Mouse (Mus musculus) embryo, embryonic 11 days (tissue): ENCODE results near the gene Slc23a4.

Experiments
- DNase-seq: peaks from one replicate; pipeline ENCODE4 v3.0.0-alpha.2; 2015

The Slc23a4 gene

DNA sequence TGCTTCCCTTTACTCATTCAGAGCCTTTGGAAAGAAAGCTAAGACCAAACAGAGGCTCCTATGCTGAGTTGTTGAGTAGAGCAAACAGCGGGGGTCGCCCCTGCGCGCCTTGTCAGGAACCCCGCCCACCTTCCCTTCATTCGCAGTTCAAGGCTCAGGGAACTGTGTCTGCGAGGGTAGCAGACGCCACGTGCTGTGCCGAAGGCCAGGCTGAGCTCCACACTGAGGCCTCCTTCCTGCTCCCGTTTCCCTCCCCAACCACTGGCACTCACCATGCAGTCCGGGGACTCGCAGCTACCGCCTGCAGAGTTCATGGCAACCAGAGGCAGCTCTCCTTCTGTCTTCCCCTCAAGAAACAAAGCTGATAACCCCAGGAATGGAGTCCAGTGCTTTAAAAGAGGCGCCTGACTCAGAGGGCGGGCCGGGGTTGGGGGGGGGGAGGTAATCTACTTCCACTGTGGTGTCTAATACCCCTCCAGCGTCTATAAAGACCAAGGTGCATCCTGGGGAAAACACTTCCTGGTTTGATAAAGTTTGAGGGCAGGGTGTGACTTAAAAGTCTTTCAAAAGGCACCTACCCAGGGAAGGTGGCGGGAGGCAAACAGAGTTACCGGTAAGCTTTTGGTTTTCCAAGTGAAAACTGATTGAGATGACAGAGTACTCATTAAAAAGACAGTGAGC lies at the start of gene Slc23a4:
Gene Slc23a4, minus strand, starts transcription at position 324 of the 681 bp plus-strand sequence.
- DNase-seq, result peak; percentile 61

GRCm38 (mm10) chr6:35033341-35033740 lies 45.1 kb upstream of the Slc23a4 start:
- DNase-seq, result no peak

DNA sequence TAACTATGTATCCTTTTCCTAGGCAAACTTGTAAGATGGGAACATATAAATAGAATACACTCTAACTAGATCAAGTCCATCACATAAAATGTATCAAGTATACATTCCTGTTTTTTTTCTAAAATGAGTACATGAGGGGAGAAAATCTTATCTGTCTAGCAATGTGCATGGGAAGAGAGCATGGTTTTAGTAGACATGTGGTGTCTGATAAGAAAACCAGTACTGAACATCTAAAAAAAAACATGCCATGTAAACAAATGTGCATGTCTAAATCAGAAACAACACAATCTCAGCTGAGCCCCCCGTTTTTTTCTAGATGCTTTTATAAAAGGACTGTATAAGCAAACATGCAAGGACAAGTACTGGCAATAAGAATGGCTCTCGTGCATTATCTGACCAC lies 44.5 kb upstream of the Slc23a4 start:
- no peak for DNase-seq

DNA sequence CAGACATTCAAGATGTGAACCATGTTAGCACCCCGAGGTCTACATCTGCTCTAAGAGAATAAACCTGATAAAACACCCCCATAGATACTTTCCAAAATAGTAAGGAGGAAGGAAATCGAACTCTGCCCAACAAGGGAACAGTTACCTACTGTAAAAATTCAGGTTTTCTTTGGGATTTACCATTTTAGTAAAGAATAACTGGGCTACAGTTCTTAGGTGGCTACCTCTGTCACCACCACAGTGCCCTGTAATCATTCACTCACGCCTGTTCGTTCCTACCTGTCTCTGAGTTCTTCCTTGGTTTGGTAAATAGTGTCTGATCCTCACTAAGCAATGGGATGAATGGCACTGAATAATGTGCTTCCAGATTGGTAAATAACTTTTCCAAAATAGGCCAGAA lies 42.6 kb upstream of the Slc23a4 start:
- DNase-seq, result no peak

DNA sequence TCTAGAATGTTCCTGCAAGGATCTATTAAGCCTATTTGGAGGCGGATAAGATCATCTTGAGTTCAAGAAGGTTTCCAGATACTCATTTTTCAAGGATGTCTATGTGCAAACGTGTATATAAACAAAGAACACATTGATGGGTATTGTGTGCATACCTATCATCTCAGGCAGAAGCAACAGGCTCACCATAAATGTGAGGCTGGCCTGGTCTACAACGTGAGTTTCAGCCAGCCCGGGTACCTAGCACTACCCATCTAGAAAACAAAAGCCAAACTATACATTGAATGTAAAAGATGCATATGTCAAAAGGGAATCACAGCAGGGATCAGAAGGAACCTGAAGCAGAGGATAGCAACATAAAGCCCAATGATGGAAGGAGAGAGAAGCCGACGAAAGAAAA lies 42.0 kb upstream of the Slc23a4 start:
- no peak for DNase-seq

DNA sequence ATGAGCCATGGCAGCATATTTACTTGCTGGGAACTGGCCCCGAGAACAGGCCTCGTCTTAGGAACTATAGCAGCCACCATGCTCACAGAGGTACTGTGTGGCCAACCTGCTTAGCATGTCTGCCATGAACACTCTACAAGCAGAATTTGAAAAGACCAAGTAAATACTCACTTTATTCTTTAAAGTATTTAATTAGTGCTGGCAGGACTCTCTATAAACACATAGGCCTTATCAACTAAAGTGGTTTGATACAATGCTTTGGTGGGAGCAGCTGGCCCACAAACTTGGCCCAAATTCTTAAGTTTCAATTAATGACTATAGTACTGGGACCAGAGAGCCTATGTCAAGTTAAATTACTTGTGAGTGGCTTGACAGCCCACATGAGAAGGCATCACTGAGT lies 39.8 kb upstream of the Slc23a4 start:
- no peak for DNase-seq

- DNase-seq, result no peak
These were observed 39.1 kb upstream of the Slc23a4 start for GRCm38 (mm10) chr6:35027257-35027656.

GRCm38 (mm10) chr6:35016624-35017023 lies 28.4 kb upstream of the Slc23a4 start:
- no peak for DNase-seq

- DNase-seq, result no peak
These were observed 23.7 kb upstream of the Slc23a4 start for GRCm38 (mm10) chr6:35011953-35012352.

DNA sequence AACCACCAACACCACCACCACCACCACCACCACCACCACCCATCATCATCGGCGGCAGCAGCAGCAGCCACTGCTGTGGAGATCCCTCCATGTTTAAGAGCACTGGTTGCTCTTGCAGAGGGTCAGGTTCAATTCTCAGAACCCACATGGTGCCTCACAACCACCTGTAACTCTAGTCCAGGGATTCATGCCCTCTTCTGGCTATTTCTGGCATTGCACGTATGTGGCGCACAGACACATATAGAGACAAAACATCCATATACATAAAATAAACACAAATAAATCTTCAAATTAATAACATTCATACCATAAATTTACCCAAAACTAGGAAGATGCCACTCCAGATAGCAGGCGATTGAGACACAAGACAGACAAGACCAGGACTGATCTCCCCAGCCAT lies 22.5 kb upstream of the Slc23a4 start:
- no peak for DNase-seq

- no peak for DNase-seq
These were observed 14.1 kb upstream of the Slc23a4 start for GRCm38 (mm10) chr6:35002261-35002669.

- peak; percentile 60 for DNase-seq
These were observed 10.9 kb upstream of the Slc23a4 start for GRCm38 (mm10) chr6:34999101-34999500.

DNA sequence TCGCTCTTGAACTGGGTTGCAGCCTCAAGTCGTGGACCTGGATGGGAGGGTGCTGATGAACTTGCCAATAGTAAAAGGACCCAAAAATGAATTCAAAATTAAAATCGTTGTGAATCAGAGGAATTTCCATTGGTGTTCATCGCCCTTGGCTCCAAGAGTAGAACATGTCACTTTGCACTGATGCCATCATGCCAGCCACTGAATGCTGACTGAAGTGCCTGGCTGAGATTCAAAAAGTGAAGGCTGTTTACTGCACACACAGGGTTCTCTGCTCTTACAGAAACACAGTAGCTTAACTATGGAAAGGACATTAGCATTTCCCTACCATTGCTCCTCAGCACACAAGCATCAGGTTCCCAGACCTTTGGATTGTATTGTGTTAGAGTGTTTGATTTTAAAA lies 8.3 kb upstream of the Slc23a4 start:
- no peak for DNase-seq

DNA sequence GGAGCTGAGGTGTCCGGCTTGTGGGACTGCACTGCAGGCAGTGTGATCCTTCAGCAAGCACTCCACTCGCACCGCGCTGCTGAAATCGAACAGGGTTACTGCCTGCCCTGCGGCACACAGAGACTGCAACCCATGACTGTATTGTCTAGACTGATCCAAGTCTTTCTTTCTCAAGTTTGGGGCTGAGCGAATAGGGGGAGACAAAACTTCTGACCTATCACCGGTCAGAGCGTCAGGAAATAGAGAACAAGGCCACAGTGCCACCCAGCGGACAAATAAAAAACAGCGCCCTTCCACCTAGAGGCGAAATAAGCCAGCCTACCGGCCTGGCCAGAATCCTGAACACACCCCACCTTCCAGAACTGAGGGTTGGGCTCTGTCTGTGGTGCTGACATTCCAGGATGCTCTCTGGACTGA lies 7.1 kb upstream of the Slc23a4 start:
- DNase-seq, result peak; percentile 89

- DNase-seq, result no peak
These were observed 6.5 kb upstream of the Slc23a4 start for GRCm38 (mm10) chr6:34994692-34995091.

GRCm38 (mm10) chr6:34989263-34989662 lies 1.1 kb upstream of the Slc23a4 start:
- no peak for DNase-seq

DNA sequence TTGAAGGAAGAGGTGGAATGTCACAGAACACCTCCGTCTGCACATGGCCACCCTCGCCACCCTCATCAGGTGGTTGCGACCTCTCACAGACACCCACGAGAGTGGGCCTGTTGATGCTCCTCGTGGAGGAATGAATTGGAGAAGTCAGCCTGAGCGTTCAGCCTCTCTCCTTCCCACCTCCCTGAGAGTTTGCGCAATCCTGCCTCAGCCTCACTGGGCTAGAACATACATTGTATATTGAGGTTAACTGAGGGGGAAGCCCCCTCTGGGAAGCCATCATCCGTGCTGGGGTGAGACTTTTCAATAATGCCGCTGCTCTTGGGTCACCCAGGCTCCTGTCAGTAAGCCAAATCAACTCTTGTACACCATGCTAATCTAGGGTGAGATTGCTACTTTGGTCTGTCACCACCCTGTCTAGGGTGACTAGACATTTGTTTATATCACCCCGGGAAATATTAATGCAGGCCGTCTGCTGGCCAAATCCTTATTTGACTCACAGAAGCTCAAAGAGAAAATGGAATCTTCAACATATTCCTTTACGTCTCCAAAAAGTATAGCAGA lies 1.0 kb downstream of the Slc23a4 start:
- DNase-seq, result no peak

- no peak for DNase-seq
These were observed 7.5 kb downstream of the Slc23a4 start for GRCm38 (mm10) chr6:34980661-34981060.

- no peak for DNase-seq
These were observed 8.9 kb downstream of the Slc23a4 start for GRCm38 (mm10) chr6:34979291-34979690.

DNA sequence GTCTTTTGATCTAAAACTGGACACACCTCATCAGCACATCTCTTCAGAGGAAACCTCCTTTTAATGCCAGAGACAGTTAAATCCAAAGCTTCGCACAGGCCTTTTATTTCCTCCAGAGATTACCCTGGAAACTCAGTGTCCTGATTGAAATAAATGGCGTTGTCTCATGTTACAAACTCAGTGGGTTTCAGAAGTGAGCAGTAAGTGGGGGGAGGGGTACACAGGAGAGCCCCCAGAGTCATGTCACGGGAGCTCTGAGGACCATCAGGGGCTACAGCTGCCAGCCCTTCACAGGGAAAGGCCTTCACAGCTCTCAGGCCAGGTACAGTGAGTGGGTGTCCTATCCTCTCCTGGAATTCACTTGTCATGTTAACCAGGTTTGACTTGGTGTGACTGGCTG lies 17.0 kb downstream of the Slc23a4 start:
- DNase-seq, result peak; percentile 58

DNA sequence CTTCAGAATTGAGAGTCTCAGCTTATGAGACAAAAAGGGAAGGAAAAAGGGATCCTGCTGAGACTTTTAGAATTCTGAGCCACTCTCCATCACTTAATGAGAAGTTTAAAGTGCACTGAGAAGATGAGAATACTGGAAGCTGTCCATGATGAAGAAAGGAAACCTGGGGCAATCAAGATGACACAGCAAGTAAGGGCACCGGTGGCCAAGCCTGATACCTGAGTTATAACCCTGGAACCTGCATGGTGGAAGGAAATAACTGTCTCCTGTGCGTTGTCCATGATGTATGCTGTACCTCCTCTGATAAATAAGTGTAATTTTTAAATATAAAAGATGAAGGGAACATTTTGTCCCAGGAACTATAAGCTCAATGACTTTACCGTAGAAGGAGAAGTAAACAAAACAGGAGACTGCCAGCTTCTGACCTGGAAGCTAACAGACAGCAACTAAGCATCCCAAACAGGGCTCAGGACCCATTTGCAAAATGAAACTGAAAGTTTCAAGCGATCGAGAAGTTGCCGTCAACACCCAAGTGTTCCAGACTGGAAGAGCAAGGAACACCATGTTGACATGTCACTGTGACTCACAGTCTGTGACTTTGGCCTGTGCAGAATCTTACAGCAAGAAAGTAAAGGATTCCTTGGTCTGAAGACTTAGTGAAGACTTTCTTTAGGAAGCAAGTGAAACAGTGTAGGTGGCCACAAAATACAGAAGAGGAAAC lies 22.2 kb downstream of the Slc23a4 start:
- no peak for DNase-seq

DNA sequence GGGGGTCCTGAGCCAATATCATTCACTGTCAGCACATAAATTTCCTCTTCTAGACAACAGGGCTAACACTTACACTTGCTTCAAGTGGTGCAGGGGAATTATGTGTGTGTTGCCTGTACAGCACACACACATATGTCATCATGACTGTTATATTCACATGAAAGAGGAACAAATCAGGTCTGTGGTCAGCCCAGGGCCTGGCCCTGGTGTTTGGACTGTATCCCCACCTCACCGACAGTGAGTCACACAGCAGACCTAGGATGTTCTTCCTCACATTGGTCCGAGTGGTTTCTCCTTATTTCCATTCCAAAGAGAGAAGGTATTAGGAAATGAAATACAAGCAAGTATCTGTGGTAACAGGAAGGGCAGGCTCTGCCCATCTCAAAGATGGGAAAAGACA lies 23.7 kb downstream of the Slc23a4 start:
- no peak for DNase-seq

- DNase-seq, result no peak
These were observed 29.1 kb downstream of the Slc23a4 start for GRCm38 (mm10) chr6:34959131-34959530.

GRCm38 (mm10) chr6:34955862-34956241 lies 32.4 kb downstream of the Slc23a4 start:
- no peak for DNase-seq
